Mouse (Mus musculus) heart, adult 2 months (tissue): Measurements from ENCODE around the gene Slc9a3.

Experiments used
- CTCF ChIP-seq: fragments of 200-600 bp; IDR thresholded peaks from 2 replicates; pipeline ENCODE4 v1.8.1; 2022; ENCODE audit warnings: antibody characterized with exemption, mild to moderate bottlenecking, moderate library complexity
- POLR2A ChIP-seq: fragments of 200-500 bp; IDR thresholded peaks from 2 replicates; pipeline ENCODE4 v1.6.1; 2011; ENCODE audit warnings: mild to moderate bottlenecking, low read depth, low read length, control low read depth; ENCODE audit not compliant: insufficient read depth

- TF ChIP-seq POLR2A (no peak), CTCF (no peak)
These were observed 8.7 kb upstream of the Slc9a3 start for GRCm38 (mm10) chr13:74112593-74112992.
